In genomic region chr13:30929119-30929518, GRCm38 (mm10) we compare ENCODE assay signal across 32 mouse cellular contexts. TPM values are rescaled to one million over a fixed set of nuclear protein-coding genes. Genes with fewer than 3 reads are reported as not detected.
DNase-seq lines count a peak whose midpoint lies in the region; ATAC-seq and TF ChIP-seq lines count a peak whose summit lies in the region.
"Had no signal": no experiment of that assay in that cellular context is flagged by ENCODE, and none has a peak within 500 bp of the region (broad histone marks: within the 10 kb centered on the region; RNA-seq: fewer than 3 reads in every experiment).

No protein-coding gene starts in this region.

- no peak for TF ChIP-seq CTCF in testis, adult 2 months (IDR thresholded peaks at IDR 0.05; ENCODE audit: control insufficient read depth, insufficient read depth, insufficient replicate concordance, low read depth, low read length)

- H3K27me3 ChIP-seq in testis, adult 2 months (ENCODE audit: control insufficient read depth, insufficient read depth, low read length), result no peaks in the 10 kb centered on the region
- no peaks in the 10 kb centered on the region for H3K27me3 ChIP-seq in liver, embryonic 15.5 days
- H3K27me3 ChIP-seq: embryonic facial prominence, embryonic 13.5 days; forebrain, embryonic 12.5 days; forebrain, embryonic 15.5 days; heart, embryonic 12.5 days; heart, embryonic 15.5 days; Patski had no signal

- no peak overlapping the region for H3K9ac ChIP-seq in liver, embryonic 15.5 days
- H3K9ac ChIP-seq: embryonic facial prominence, embryonic 13.5 days; forebrain, embryonic 12.5 days; forebrain, embryonic 15.5 days; heart, embryonic 12.5 days; heart, embryonic 15.5 days; hindbrain, embryonic 14.5 days had no signal

- H3K27ac ChIP-seq in testis, adult 2 months (ENCODE audit: control insufficient read depth, insufficient read depth, low read depth, low read length), result no peak overlapping the region
- no peak overlapping the region for H3K27ac ChIP-seq in liver, embryonic 15.5 days (replicated peaks)
- H3K27ac ChIP-seq: embryonic facial prominence, embryonic 10.5 days; embryonic facial prominence, embryonic 13.5 days; forebrain, embryonic 12.5 days; forebrain, embryonic 15.5 days; heart, embryonic 15.5 days; hindbrain, embryonic 14.5 days had no signal

- DNase-seq in testis, postnatal 10 days (ENCODE audit: low spot score), result no peak
- DNase-seq in c-Kit-positive CD71-positive TER-119-positive erythroid progenitor cells, embryonic 14.5 days (ENCODE audit: low spot score), result peak; percentile 18
- DNase-seq in urinary bladder, adult 18-20 months (ENCODE audit: low spot score in 2 of 2), result no peak
- DNase-seq in B cell, adult 2 months, result no peak
- no peak for DNase-seq in right cerebral cortex, postnatal 36 days (ENCODE audit: low spot score in 2 of 2)
- DNase-seq: adrenal gland, postnatal 10 days; adrenal gland, postnatal 36 days; cerebellum, adult 11-12 months; cerebellum, adult 8-10 months; cerebellum, postnatal 10 days; cerebellum, postnatal 36 days; embryo, embryonic 11 days; gastrocnemius, postnatal 25 days; heart, adult 18-20 months; heart, postnatal 10 days; heart, postnatal 36 days had no signal

- WGBS in liver, embryonic 15.5 days (ENCODE audit: insufficient replicate concordance), result 25% methylated on average over 2 of the region's 2 CpGs

- TF ChIP-seq POLR2A in testis, adult 2 months (IDR thresholded peaks at IDR 0.05; ENCODE audit: control insufficient read depth, low read depth, low read length), result no peak

- no peaks in the 10 kb centered on the region for H3K9me3 ChIP-seq in liver, embryonic 15.5 days (replicated peaks)
- H3K9me3 ChIP-seq: embryonic facial prominence, embryonic 10.5 days; embryonic facial prominence, embryonic 13.5 days; forebrain, embryonic 12.5 days; forebrain, embryonic 15.5 days; heart, embryonic 12.5 days; heart, embryonic 15.5 days had no signal

- peak; percentile 56 for ATAC-seq in liver, embryonic 15.5 days (ENCODE audit: insufficient read depth)
- peak; percentile 66 for ATAC-seq in megakaryocyte-erythroid progenitor cell, adult 5-6 weeks (replicated peaks; ENCODE audit: low FRiP score, low TSS enrichment, poor library complexity, severe bottlenecking)
- ATAC-seq: forebrain, embryonic 15.5 days; Patski had no signal

- H3K4me2 ChIP-seq in liver, embryonic 15.5 days, result no peak overlapping the region
- H3K4me2 ChIP-seq: embryonic facial prominence, embryonic 13.5 days; forebrain, embryonic 12.5 days; forebrain, embryonic 15.5 days; heart, embryonic 12.5 days; heart, embryonic 15.5 days; hindbrain, embryonic 14.5 days had no signal

- peak overlapping the region; percentile 51; the same call in 1 of the 2 replicates for H3K4me3 ChIP-seq in testis, adult 2 months (ENCODE audit: control insufficient read depth, low read depth, low read length)
- H3K4me3 ChIP-seq in liver, embryonic 15.5 days (replicated peaks), result no peak overlapping the region
- H3K4me3 ChIP-seq: embryonic facial prominence, embryonic 10.5 days; embryonic facial prominence, embryonic 13.5 days; erythroblast, embryonic 14.5 days; forebrain, embryonic 12.5 days; forebrain, embryonic 15.5 days; heart, embryonic 12.5 days; heart, embryonic 15.5 days had no signal

- no peaks in the 10 kb centered on the region; the same call in 1 of the 2 replicates for H3K36me3 ChIP-seq in testis, adult 2 months (ENCODE audit: control insufficient read depth, insufficient read depth, low read length)
- peaks cover 13% of the 10 kb centered on the region for H3K36me3 ChIP-seq in liver, embryonic 15.5 days (replicated peaks)

- no peaks in the 10 kb centered on the region for H3K4me1 ChIP-seq in testis, adult 2 months (ENCODE audit: control insufficient read depth, insufficient read depth, low read length)
- H3K4me1 ChIP-seq in liver, embryonic 15.5 days (replicated peaks), result peaks cover 23% of the 10 kb centered on the region
- H3K4me1 ChIP-seq: embryonic facial prominence, embryonic 10.5 days; embryonic facial prominence, embryonic 13.5 days; forebrain, embryonic 12.5 days; forebrain, embryonic 15.5 days; heart, embryonic 15.5 days had no signal

RNA-seq across cellular contexts. Expression of gene Hus1b, which starts 18.4 kb away (rescaled TPM):
- 3.1 and 3.4 TPM in 2 replicates for polyA plus RNA-seq in testis, adult 2 months (2012; rRNA removed)
- not detected in 2 replicates for polyA plus RNA-seq in liver, embryonic 15.5 days (2015; fragmentation: Nextera tagmentation; extraction: Ambion mirVana)
- 1.1 and 2.0 TPM in 2 replicates for total RNA-seq in megakaryocyte-erythroid progenitor cell, adult 5-6 weeks (2014; fragmentation: Nextera tagmentation)
- 1.4 TPM in 1 of 2 replicates, not detected in the other for total RNA-seq in megakaryocyte-erythroid progenitor cell, adult 5-6 weeks (2017)
- polyA plus RNA-seq: embryonic facial prominence, embryonic 13.5 days; erythroblast, embryonic 14.5 days; forebrain, embryonic 12.5 days; forebrain, embryonic 15.5 days; heart, embryonic 12.5 days; heart, embryonic 15.5 days; hindbrain, embryonic 11.5 days; hindbrain, embryonic 14.5 days; Patski had no signal

RNA-seq across cellular contexts. Expression of gene Exoc2, which starts 44.8 kb away (rescaled TPM):
- 10.2 and 10.7 TPM in 2 replicates for polyA plus RNA-seq in testis, adult 2 months (2012; rRNA removed)
- 11.9 and 12.4 TPM in 2 replicates for polyA plus RNA-seq in liver, embryonic 15.5 days (2015; fragmentation: Nextera tagmentation; extraction: Ambion mirVana)
- 28.3 and 40.8 TPM in 2 replicates for total RNA-seq in megakaryocyte-erythroid progenitor cell, adult 5-6 weeks (2014; fragmentation: Nextera tagmentation)
- 24.5 and 49.4 TPM in 2 replicates for total RNA-seq in megakaryocyte-erythroid progenitor cell, adult 5-6 weeks (2017)

RNA-seq across cellular contexts. Expression of gene Gm5447, which starts 44.9 kb away (rescaled TPM):
- polyA plus RNA-seq in testis, adult 2 months (2012; rRNA removed), result 0.28 and 0.30 TPM in 2 replicates
- polyA plus RNA-seq in liver, embryonic 15.5 days (2015; fragmentation: Nextera tagmentation; extraction: Ambion mirVana), result 0.09 TPM in 1 of 2 replicates, not detected in the other
- not detected in 2 replicates for total RNA-seq in megakaryocyte-erythroid progenitor cell, adult 5-6 weeks (2014; fragmentation: Nextera tagmentation)
- total RNA-seq in megakaryocyte-erythroid progenitor cell, adult 5-6 weeks (2017), result 0.30 TPM in 1 of 2 replicates, not detected in the other
- total RNA-seq: adrenal gland, adult 18-20 months; adrenal gland, postnatal 36 days; ES-E14; gastrocnemius, postnatal 25 days; heart, adult 18-20 months; heart, postnatal 10 days; heart, postnatal 36 days had no signal
- polyA plus RNA-seq: cortical plate, adult 2 months; erythroblast, embryonic 14.5 days; heart, embryonic 12.5 days; hindbrain, embryonic 11.5 days; hindbrain, embryonic 14.5 days had no signal
